In genomic region chr1:59795336-59795735, GRCm38 (mm10) we compare ENCODE assay signal across 8 mouse cellular contexts. TPM values are rescaled to one million over a fixed set of nuclear protein-coding genes. Genes with fewer than 3 reads are reported as not detected.
A peak's percentile ranks its signal among the peaks of the same experiment; 100 is the strongest.
DNase-seq lines count a peak whose midpoint lies in the region; ATAC-seq lines count a peak whose summit lies in the region.

No protein-coding gene starts in this region.

- DNase-seq in cerebellum, adult 9-11 months: peak; percentile 22
- DNase-seq in right cerebral cortex, adult 18-20 months: peak; percentile 14
- no peak for DNase-seq in right cerebral cortex, postnatal 25 days
- DNase-seq in layer of hippocampus, adult 11-12 months (ENCODE audit: low spot score): peak; percentile 38
- peak; percentile 35 for DNase-seq in right cerebral cortex, postnatal 4 days
- no peak for DNase-seq in B cell, adult 2 months

- no peak for ATAC-seq in cerebellum, adult (ENCODE audit: insufficient number of reproducible peaks, low FRiP score, low TSS enrichment)
- ATAC-seq in megakaryocyte-erythroid progenitor cell, adult 5-6 weeks (replicated peaks; ENCODE audit: low FRiP score, low TSS enrichment, poor library complexity, severe bottlenecking): no peak

RNA-seq across cellular contexts. Expression of gene Bmpr2, which starts 32.1 kb away (rescaled TPM):
- 4.3 and 5.9 TPM in 2 replicates for total RNA-seq in megakaryocyte-erythroid progenitor cell, adult 5-6 weeks (2014; fragmentation: Nextera tagmentation)
- 8.4 and 9.7 TPM in 2 replicates for total RNA-seq in megakaryocyte-erythroid progenitor cell, adult 5-6 weeks (2017)

Comparison
In these comparisons a context has a peak if more than half of its experiments do, and no peak if none do; other contexts are left out.
1. DNase-seq: peak in cerebellum, adult 9-11 months (single experiment), right cerebral cortex, adult 18-20 months (single experiment), layer of hippocampus, adult 11-12 months (single experiment) and right cerebral cortex, postnatal 4 days (single experiment); none in right cerebral cortex, postnatal 25 days (single experiment) and B cell, adult 2 months (0 of 2).